Mouse (Mus musculus) thymus, postnatal 4 days (tissue): ENCODE results near the gene Itgb5.

Experiments used
- DNase-seq: peaks from one replicate; pipeline ENCODE4 v3.0.0; 2021

Gene Itgb5

GRCm38 (mm10) chr16:33942341-33942740, 112.9 kb downstream of the Itgb5 start:
- DNase-seq, result no peak

- DNase-seq, result no peak
These were observed 113.9 kb downstream of the Itgb5 start for GRCm38 (mm10) chr16:33943388-33943787.

- no peak for DNase-seq
These were observed 114.7 kb downstream of the Itgb5 start for GRCm38 (mm10) chr16:33944126-33944525.

- no peak for DNase-seq
These were observed 115.3 kb downstream of the Itgb5 start for GRCm38 (mm10) chr16:33944772-33945171.

- DNase-seq, result no peak
These were observed 116.6 kb downstream of the Itgb5 start for GRCm38 (mm10) chr16:33946021-33946420.

GRCm38 (mm10) chr16:33947664-33948571, 118.5 kb downstream of the Itgb5 start:
- DNase-seq, result no peak

- no peak for DNase-seq
These were observed 120.9 kb downstream of the Itgb5 start for GRCm38 (mm10) chr16:33950386-33950785.

- peak; percentile 87 for DNase-seq
These were observed 121.4 kb downstream of the Itgb5 start for GRCm38 (mm10) chr16:33950830-33951229.

GRCm38 (mm10) chr16:33953008-33953407, 123.5 kb downstream of the Itgb5 start:
- no peak for DNase-seq

- no peak for DNase-seq
These were observed 125.3 kb downstream of the Itgb5 start for GRCm38 (mm10) chr16:33954793-33955192.

- no peak for DNase-seq
These were observed 134.0 kb downstream of the Itgb5 start for GRCm38 (mm10) chr16:33963509-33963908.

GRCm38 (mm10) chr16:33965878-33966537, 136.5 kb downstream of the Itgb5 start:
- DNase-seq, result peak; percentile 35

- DNase-seq, result peak; percentile 95
These were observed 137.2 kb downstream of the Itgb5 start, which contains the start of gene Umps for GRCm38 (mm10) chr16:33966538-33967282. Gene Umps (minus strand): TSS chr16:33967038.

- DNase-seq, result peak; percentile 16
These were observed 137.8 kb downstream of the Itgb5 start for GRCm38 (mm10) chr16:33967283-33967640.

- DNase-seq, result no peak
These were observed 150.4 kb downstream of the Itgb5 start for GRCm38 (mm10) chr16:33979855-33980254.

GRCm38 (mm10) chr16:33983712-33984111, 154.2 kb downstream of the Itgb5 start:
- DNase-seq, result no peak

GRCm38 (mm10) chr16:33985372-33985771, 155.9 kb downstream of the Itgb5 start:
- no peak for DNase-seq

GRCm38 (mm10) chr16:33986993-33987392, 157.5 kb downstream of the Itgb5 start:
- DNase-seq, result no peak

- DNase-seq, result peak; percentile 78
These were observed 159.0 kb downstream of the Itgb5 start for GRCm38 (mm10) chr16:33988358-33989012.

GRCm38 (mm10) chr16:33989106-33989505, 159.6 kb downstream of the Itgb5 start:
- no peak for DNase-seq

- DNase-seq, result no peak
These were observed 161.2 kb downstream of the Itgb5 start for GRCm38 (mm10) chr16:33990712-33991111.

GRCm38 (mm10) chr16:33994321-33994720, 164.9 kb downstream of the Itgb5 start:
- DNase-seq, result no peak

- no peak for DNase-seq
These were observed 166.0 kb downstream of the Itgb5 start for GRCm38 (mm10) chr16:33995496-33995895.
